ENCODE assay signal across 13 mouse cellular contexts in the genomic region with DNA sequence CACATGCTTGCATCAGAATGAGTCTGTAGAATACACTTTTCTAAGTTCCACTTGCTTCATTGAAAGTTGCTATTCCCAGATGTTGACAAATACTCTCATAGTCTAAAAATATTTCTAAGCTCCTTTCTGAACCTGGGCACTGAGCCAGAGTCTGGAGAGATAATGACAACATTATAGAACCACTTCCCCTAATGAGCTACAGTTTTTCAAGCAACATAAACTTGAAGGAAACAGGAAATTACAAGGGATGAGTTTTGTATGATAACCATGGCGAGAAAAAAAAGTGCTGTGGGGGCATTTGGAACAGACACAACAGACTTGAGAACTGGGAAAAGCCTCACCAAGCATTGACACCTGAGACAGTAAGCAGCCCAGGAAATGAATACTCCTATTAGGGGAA.
DNase-seq lines count a peak whose midpoint lies in the region; ATAC-seq and TF ChIP-seq lines count a peak whose summit lies in the region.
"Had no signal": no experiment of that assay in that cellular context is flagged by ENCODE, and none has a peak within 500 bp of the region (broad histone marks: within the 10 kb centered on the region; RNA-seq: fewer than 3 reads in every experiment).

No protein-coding gene starts in this region.

- H3K9me3 ChIP-seq in forebrain, postnatal 0 days (ENCODE audit: low read length), result no peaks in the 10 kb centered on the region
- H3K9me3 ChIP-seq in forebrain, embryonic 11.5 days (ENCODE audit: control insufficient read depth, low read length), result no peaks in the 10 kb centered on the region
- H3K9me3 ChIP-seq: forebrain, embryonic 12.5 days; liver, embryonic 15.5 days had no signal

- no peaks in the 10 kb centered on the region for H3K4me1 ChIP-seq in forebrain, postnatal 0 days (ENCODE audit: insufficient read depth)
- no peaks in the 10 kb centered on the region for H3K4me1 ChIP-seq in forebrain, embryonic 11.5 days (replicated peaks; ENCODE audit: control insufficient read depth, insufficient read depth, low read length)
- H3K4me1 ChIP-seq: forebrain, embryonic 12.5 days; liver, embryonic 15.5 days had no signal

- no peaks in the 10 kb centered on the region for H3K27me3 ChIP-seq in forebrain, postnatal 0 days (ENCODE audit: insufficient read depth, low read length)
- H3K27me3 ChIP-seq in forebrain, embryonic 11.5 days (ENCODE audit: control insufficient read depth, insufficient read depth, low read length), result no peaks in the 10 kb centered on the region
- H3K27me3 ChIP-seq: forebrain, embryonic 12.5 days; liver, embryonic 15.5 days had no signal

- DNase-seq in forebrain, postnatal 0 days, result peak; percentile 26
- DNase-seq in forebrain, embryonic 11.5 days (ENCODE audit: low spot score), result no peak
- peak; percentile 44 to 57 for DNase-seq in kidney, postnatal 4 days
- no peak for DNase-seq in kidney, adult 18-20 months
- DNase-seq in brain, adult 2 months (ENCODE audit: low read depth, low spot score), result peak; percentile 29
- DNase-seq in lung, postnatal 14 days, result peak; percentile 28
- DNase-seq in spleen, adult 18-20 months, result no peak
- DNase-seq in layer of hippocampus, postnatal 36 days, result no peak
- DNase-seq: embryo, embryonic 11 days had no signal

- no peak overlapping the region for H3K27ac ChIP-seq in forebrain, postnatal 0 days (ENCODE audit: low read depth, low read length)
- no peak overlapping the region for H3K27ac ChIP-seq in forebrain, embryonic 11.5 days (ENCODE audit: low read depth, low read length)
- H3K27ac ChIP-seq: forebrain, embryonic 12.5 days; heart, adult 2 months; liver, embryonic 15.5 days had no signal

- no peak for TF ChIP-seq CTCF in forebrain, postnatal 0 days (IDR thresholded peaks at IDR 0.05; ENCODE audit: low read depth)

- 61% methylated on average over 1 of the region's 1 CpGs for WGBS in forebrain, postnatal 0 days
- WGBS in forebrain, embryonic 11.5 days, result 92% methylated on average over 1 of the region's 1 CpGs

- no peak overlapping the region for H3K4me3 ChIP-seq in forebrain, postnatal 0 days (ENCODE audit: low read depth, low read length)
- H3K4me3 ChIP-seq in forebrain, embryonic 11.5 days (ENCODE audit: low read depth, low read length), result no peak overlapping the region
- H3K4me3 ChIP-seq: forebrain, embryonic 12.5 days; heart, adult 2 months; liver, embryonic 15.5 days; myocyte had no signal

- H3K4me2 ChIP-seq in forebrain, postnatal 0 days (ENCODE audit: low read depth), result no peak overlapping the region
- H3K4me2 ChIP-seq in forebrain, embryonic 11.5 days (ENCODE audit: low read depth, low read length, severe bottlenecking), result no peak overlapping the region
- H3K4me2 ChIP-seq: forebrain, embryonic 12.5 days; liver, embryonic 15.5 days had no signal

- H3K36me3 ChIP-seq in forebrain, postnatal 0 days (ENCODE audit: insufficient read depth), result no peaks in the 10 kb centered on the region
- no peaks in the 10 kb centered on the region for H3K36me3 ChIP-seq in forebrain, embryonic 11.5 days (ENCODE audit: control insufficient read depth, insufficient read depth, low read length)
- H3K36me3 ChIP-seq: forebrain, embryonic 12.5 days; liver, embryonic 15.5 days had no signal

- no peak for ATAC-seq in forebrain, postnatal 0 days
- no peak for ATAC-seq in forebrain, embryonic 11.5 days (replicated peaks; ENCODE audit: low FRiP score)

- H3K9ac ChIP-seq in forebrain, postnatal 0 days, result no peak overlapping the region
- no peak overlapping the region for H3K9ac ChIP-seq in forebrain, embryonic 11.5 days (ENCODE audit: low read length)
- H3K9ac ChIP-seq: forebrain, embryonic 12.5 days; liver, embryonic 15.5 days had no signal

Comparison
In these comparisons a context has a peak if more than half of its experiments do, and no peak if none do; other contexts are left out.
1. DNase-seq: peak in forebrain, postnatal 0 days (single experiment), kidney, postnatal 4 days (2 of 2), brain, adult 2 months (single experiment) and lung, postnatal 14 days (single experiment); none in forebrain, embryonic 11.5 days (single experiment), kidney, adult 18-20 months (single experiment), spleen, adult 18-20 months (0 of 2) and layer of hippocampus, postnatal 36 days (0 of 2).